Mouse (Mus musculus) limb, embryonic 14.5 days (tissue): Measurements from ENCODE around the gene Slc6a20b. TPM values are rescaled to one million over a fixed set of nuclear protein-coding genes. Genes with fewer than 3 reads are reported as not detected.

Experiments used
- ATAC-seq: fragments of 200-750 bp; cut with Nextera tagmentation; 2 replicates; pipeline ENCODE4 v1.8.0; 2017; ENCODE audit warnings: low read depth, moderate number of reproducible peaks, moderate TSS enrichment; ENCODE audit not compliant: low FRiP score
- DNase-seq: peaks from one replicate; pipeline ENCODE4 v3.0.0-alpha.2; 2015; ENCODE audit warnings: low spot score
- H3K27ac ChIP-seq: fragments of 300-500 bp; sonication (generic); replicated peaks from 2 replicates; pipeline ENCODE4 v1.5.1; 2014; ENCODE audit warnings: low read depth, mild to moderate bottlenecking, low read length, moderate library complexity, mixed read lengths
- H3K27me3 ChIP-seq: fragments of 300-500 bp; sonication (generic); 2 replicates; pipeline ENCODE4 v1.6.1; 2014; ENCODE audit warnings: low read length, mixed read lengths; ENCODE audit not compliant: control insufficient read depth, insufficient read depth
- H3K36me3 ChIP-seq: fragments of 300-500 bp; sonication (generic); 2 replicates; pipeline ENCODE4 v1.6.1; 2014; ENCODE audit warnings: mild to moderate bottlenecking, low read length, moderate library complexity, mixed read lengths; ENCODE audit not compliant: control insufficient read depth, insufficient read depth
- H3K4me1 ChIP-seq: fragments of 300-500 bp; sonication (generic); 2 replicates; pipeline ENCODE4 v1.6.1; 2014; ENCODE audit warnings: antibody characterized with exemption, low read length, mixed read lengths; ENCODE audit not compliant: control insufficient read depth, insufficient read depth
- H3K4me2 ChIP-seq: fragments of 300-500 bp; sonication (generic); replicated peaks from 2 replicates; pipeline ENCODE4 v1.6.1; 2014; ENCODE audit warnings: low read depth, mild to moderate bottlenecking, low read length, moderate library complexity; ENCODE audit not compliant: severe bottlenecking
- H3K4me3 ChIP-seq: fragments of 300-500 bp; sonication (generic); replicated peaks from 2 replicates; pipeline ENCODE4 v1.5.1; 2014; ENCODE audit warnings: low read length
- H3K9ac ChIP-seq: fragments of 300-500 bp; sonication (generic); 2 replicates; pipeline ENCODE4 v1.6.1; 2014; ENCODE audit warnings: mild to moderate bottlenecking, low read depth, low read length, moderate library complexity; ENCODE audit not compliant: severe bottlenecking
- H3K9me3 ChIP-seq: fragments of 300-500 bp; sonication (generic); 2 replicates; pipeline ENCODE4 v1.6.1; 2016; ENCODE audit warnings: low read length; ENCODE audit not compliant: control insufficient read depth
- POLR2A ChIP-seq: fragments of 200-500 bp; IDR thresholded peaks from 2 replicates; pipeline ENCODE4 v1.8.0; 2012; ENCODE audit warnings: inconsistent platforms, mild to moderate bottlenecking, moderate library complexity, borderline replicate concordance; ENCODE audit not compliant: insufficient read depth, insufficient read length; ENCODE audit errors: extremely low read depth
- WGBS: fragments of 180-500 bp; shearing (Covaris S2); extraction: QIAGEN DNeasy Blood & Tissue Kit; methylation state at CpG from one replicate; pipeline ENCODE4 v1.1.7; 2014; 5-methylcytosine and 5-hydroxymethylcytosine counted together
- polyA plus RNA-seq, 2 experiments: library from polyadenylated mRNA; depleted of rRNA in 1 of 2; stranded (reverse) in 1 of 2; unstranded in 1 of 2; fragments of >200 nt; fragmentation: Nextera tagmentation in 1 of 2; extraction: Ambion mirVana in 1 of 2; gene quantifications; 2 replicates each; pipeline versions ENCODE4 v1.2.1 to v1.2.3; 2012 to 2014

Gene Slc6a20b
- polyA plus RNA-seq, 2 experiments = 0.01 to 0.18 TPM

GRCm38 (mm10) chr9:123638668-123639089, 6.3 kb upstream of the Slc6a20b start:
- DNase-seq (peak; percentile 34), ATAC-seq (no peak)
- 90% methylated on average over 1 of the region's 1 CpGs for WGBS
- no peak overlapping the region for H3K4me2 ChIP-seq
- no peaks in the 10 kb centered on the region for H3K36me3 ChIP-seq
- H3K4me3 ChIP-seq = no peak overlapping the region
- H3K27ac ChIP-seq = no peak overlapping the region
- no peak for TF ChIP-seq POLR2A
- H3K9ac ChIP-seq = no peak overlapping the region
- no peaks in the 10 kb centered on the region for H3K27me3 ChIP-seq
- H3K4me1 ChIP-seq = no peaks in the 10 kb centered on the region
- no peaks in the 10 kb centered on the region for H3K9me3 ChIP-seq

GRCm38 (mm10) chr9:123638231-123638630, 5.9 kb upstream of the Slc6a20b start:
- H3K27ac ChIP-seq = no peak overlapping the region
- H3K4me2 ChIP-seq = no peak overlapping the region
- DNase-seq (no peak), ATAC-seq (no peak)
- H3K27me3 ChIP-seq = no peaks in the 10 kb centered on the region
- H3K9me3 ChIP-seq = no peaks in the 10 kb centered on the region
- no peak overlapping the region for H3K4me3 ChIP-seq
- no peaks in the 10 kb centered on the region for H3K36me3 ChIP-seq
- H3K4me1 ChIP-seq = no peaks in the 10 kb centered on the region
- no peak for TF ChIP-seq POLR2A
- no peak overlapping the region for H3K9ac ChIP-seq

- Histone ChIP-seq H3K36me3 (no peaks in the 10 kb centered on the region), H3K27ac (no peak overlapping the region), H3K4me1 (no peaks in the 10 kb centered on the region), H3K27me3 (no peaks in the 10 kb centered on the region), H3K9me3 (no peaks in the 10 kb centered on the region), H3K9ac (no peak overlapping the region), H3K4me2 (no peak overlapping the region), H3K4me3 (no peak overlapping the region)
- WGBS = 69% methylated on average over 5 of the region's 5 CpGs
- DNase-seq = no peak
- TF ChIP-seq POLR2A = no peak
- ATAC-seq = no peak
These were observed 4.4 kb upstream of the Slc6a20b start for GRCm38 (mm10) chr9:123636771-123637170.

- H3K9ac ChIP-seq = no peak overlapping the region
- 82% methylated on average over 3 of the region's 3 CpGs for WGBS
- no peak for DNase-seq
- H3K4me1 ChIP-seq = no peaks in the 10 kb centered on the region
- H3K9me3 ChIP-seq = no peaks in the 10 kb centered on the region
- H3K4me2 ChIP-seq = no peak overlapping the region
- H3K36me3 ChIP-seq = no peaks in the 10 kb centered on the region
- no peak overlapping the region for H3K4me3 ChIP-seq
- no peak for ATAC-seq
- no peaks in the 10 kb centered on the region for H3K27me3 ChIP-seq
- no peak for TF ChIP-seq POLR2A
- H3K27ac ChIP-seq = no peak overlapping the region
These were observed 628 bp upstream of the Slc6a20b start for GRCm38 (mm10) chr9:123632993-123633392.

GRCm38 (mm10) chr9:123631666-123632065, 699 bp downstream of the Slc6a20b start:
- Histone ChIP-seq H3K4me1 (no peaks in the 10 kb centered on the region), H3K27me3 (no peaks in the 10 kb centered on the region), H3K4me3 (no peak overlapping the region), H3K9ac (no peak overlapping the region), H3K9me3 (no peaks in the 10 kb centered on the region), H3K27ac (no peak overlapping the region), H3K36me3 (no peaks in the 10 kb centered on the region), H3K4me2 (no peak overlapping the region)
- no peak for ATAC-seq
- 88% methylated on average over 3 of the region's 3 CpGs for WGBS
- DNase-seq = no peak
- no peak for TF ChIP-seq POLR2A

GRCm38 (mm10) chr9:123625821-123626220, 6.5 kb downstream of the Slc6a20b start:
- Histone ChIP-seq H3K36me3 (no peaks in the 10 kb centered on the region), H3K27ac (no peak overlapping the region), H3K27me3 (no peaks in the 10 kb centered on the region), H3K4me3 (no peak overlapping the region), H3K4me2 (no peak overlapping the region), H3K9me3 (no peaks in the 10 kb centered on the region), H3K9ac (no peak overlapping the region), H3K4me1 (no peaks in the 10 kb centered on the region)
- ATAC-seq (no peak), DNase-seq (no peak)
- no peak for TF ChIP-seq POLR2A
- WGBS = 90% methylated on average over 11 of the region's 11 CpGs
